Mouse (Mus musculus): ENCODE results near the gene Gm10181. TPM values are rescaled to one million over a fixed set of nuclear protein-coding genes. Genes with fewer than 3 reads are reported as not detected.

Gm10181 gene
- polyA plus RNA-seq (2014; fragmentation: Nextera tagmentation; extraction: Ambion mirVana) = not detected in 2 replicates

GRCm38 (mm10) chr9:25089122-25089521, at the start of gene Gm10181:
Gene Gm10181, plus strand, starts transcription at chr9:25089422.
- Histone ChIP-seq H3K27me3 (ENCODE audit: control insufficient read depth, insufficient read depth, low read length) (no peaks in the 10 kb centered on the region), H3K4me3 (ENCODE audit: low read length) (no peak within 1 kb of the TSS), H3K27ac (ENCODE audit: low read depth, low read length) (no peak within 1 kb of the TSS), H3K9me3 (ENCODE audit: control insufficient read depth, low read length) (no peaks in the 10 kb centered on the region), H3K4me1 (ENCODE audit: control insufficient read depth, insufficient read depth, low read length) (no peaks in the 10 kb centered on the region), H3K9ac (ENCODE audit: low read depth, low read length) (no peak within 1 kb of the TSS), H3K4me2 (replicated peaks; ENCODE audit: low read depth, low read length) (no peak within 1 kb of the TSS), H3K36me3 (ENCODE audit: control insufficient read depth, insufficient read depth, low read length) (no peaks in the 10 kb centered on the region)
- no peak for ATAC-seq (ENCODE audit: low FRiP score, low TSS enrichment)
- 80% methylated on average over 2 of the region's 2 CpGs for WGBS

- H3K4me1 ChIP-seq (ENCODE audit: control insufficient read depth, insufficient read depth, low read length) = no peaks in the 10 kb centered on the region
- ATAC-seq (ENCODE audit: low FRiP score, low TSS enrichment) = no peak
Measured at GRCm38 (mm10) chr9:25041665-25042064, 47.6 kb upstream of the Gm10181 start.

GRCm38 (mm10) chr9:25042162-25043111, 46.8 kb upstream of the Gm10181 start:
- 46% methylated on average over 15 of the region's 15 CpGs for WGBS
- no peaks in the 10 kb centered on the region for H3K36me3 ChIP-seq (ENCODE audit: control insufficient read depth, insufficient read depth, low read length)

More at GRCm38 (mm10) chr9:25041665-25042064, 47.6 kb upstream of the Gm10181 start:
- WGBS = 28% methylated on average over 6 of the region's 6 CpGs
- no peaks in the 10 kb centered on the region for H3K9me3 ChIP-seq (ENCODE audit: control insufficient read depth, low read length)
- H3K27ac ChIP-seq (ENCODE audit: low read depth, low read length) = no peak overlapping the region
- no peak overlapping the region for H3K4me3 ChIP-seq (ENCODE audit: low read length)
- no peaks in the 10 kb centered on the region for H3K36me3 ChIP-seq (ENCODE audit: control insufficient read depth, insufficient read depth, low read length)
- H3K9ac ChIP-seq (ENCODE audit: low read depth, low read length) = no peak overlapping the region
- H3K27me3 ChIP-seq (ENCODE audit: control insufficient read depth, insufficient read depth, low read length) = no peaks in the 10 kb centered on the region
- no peak overlapping the region for H3K4me2 ChIP-seq (replicated peaks; ENCODE audit: low read depth, low read length)

GRCm38 (mm10) chr9:25044325-25044724, 44.9 kb upstream of the Gm10181 start:
- WGBS = 90% methylated on average over 3 of the region's 3 CpGs
- no peak overlapping the region for H3K4me3 ChIP-seq (ENCODE audit: low read length)
- no peak for ATAC-seq (ENCODE audit: low FRiP score, low TSS enrichment)

More at GRCm38 (mm10) chr9:25042162-25043111, 46.8 kb upstream of the Gm10181 start:
- H3K9ac ChIP-seq (ENCODE audit: low read depth, low read length) = no peak overlapping the region
- H3K4me1 ChIP-seq (ENCODE audit: control insufficient read depth, insufficient read depth, low read length) = no peaks in the 10 kb centered on the region
- no peak overlapping the region for H3K4me2 ChIP-seq (replicated peaks; ENCODE audit: low read depth, low read length)
- no peak for ATAC-seq (ENCODE audit: low FRiP score, low TSS enrichment)
- H3K27me3 ChIP-seq (ENCODE audit: control insufficient read depth, insufficient read depth, low read length) = no peaks in the 10 kb centered on the region
- no peak overlapping the region for H3K27ac ChIP-seq (ENCODE audit: low read depth, low read length)
- H3K9me3 ChIP-seq (ENCODE audit: control insufficient read depth, low read length) = no peaks in the 10 kb centered on the region
- no peak overlapping the region for H3K4me3 ChIP-seq (ENCODE audit: low read length)

GRCm38 (mm10) chr9:25048289-25048688, 40.9 kb upstream of the Gm10181 start:
- Histone ChIP-seq H3K4me3 (ENCODE audit: low read length) (no peak overlapping the region), H3K27ac (ENCODE audit: low read depth, low read length) (no peak overlapping the region), H3K9me3 (ENCODE audit: control insufficient read depth, low read length) (no peaks in the 10 kb centered on the region), H3K36me3 (ENCODE audit: control insufficient read depth, insufficient read depth, low read length) (no peaks in the 10 kb centered on the region), H3K4me2 (replicated peaks; ENCODE audit: low read depth, low read length) (no peak overlapping the region; the same call in 1 of the 2 replicates), H3K4me1 (ENCODE audit: control insufficient read depth, insufficient read depth, low read length) (no peaks in the 10 kb centered on the region), H3K9ac (ENCODE audit: low read depth, low read length) (no peak overlapping the region), H3K27me3 (ENCODE audit: control insufficient read depth, insufficient read depth, low read length) (no peaks in the 10 kb centered on the region)
- ATAC-seq (ENCODE audit: low FRiP score, low TSS enrichment) = no peak
- 29% methylated on average over 2 of the region's 2 CpGs for whole genome bisulfite sequencing

More at GRCm38 (mm10) chr9:25044325-25044724, 44.9 kb upstream of the Gm10181 start:
- Histone ChIP-seq H3K9ac (ENCODE audit: low read depth, low read length) (no peak overlapping the region), H3K4me2 (replicated peaks; ENCODE audit: low read depth, low read length) (no peak overlapping the region), H3K27me3 (ENCODE audit: control insufficient read depth, insufficient read depth, low read length) (no peaks in the 10 kb centered on the region), H3K4me1 (ENCODE audit: control insufficient read depth, insufficient read depth, low read length) (no peaks in the 10 kb centered on the region), H3K36me3 (ENCODE audit: control insufficient read depth, insufficient read depth, low read length) (no peaks in the 10 kb centered on the region), H3K9me3 (ENCODE audit: control insufficient read depth, low read length) (no peaks in the 10 kb centered on the region), H3K27ac (ENCODE audit: low read depth, low read length) (no peak overlapping the region)

- no peak overlapping the region for H3K4me3 ChIP-seq (ENCODE audit: low read length)
- no peaks in the 10 kb centered on the region for H3K36me3 ChIP-seq (ENCODE audit: control insufficient read depth, insufficient read depth, low read length)
- H3K4me2 ChIP-seq (replicated peaks; ENCODE audit: low read depth, low read length) = no peak overlapping the region
- no peaks in the 10 kb centered on the region for H3K4me1 ChIP-seq (ENCODE audit: control insufficient read depth, insufficient read depth, low read length)
- WGBS = 79% methylated on average over 2 of the region's 2 CpGs
- no peak overlapping the region for H3K9ac ChIP-seq (ENCODE audit: low read depth, low read length)
- no peak for ATAC-seq (ENCODE audit: low FRiP score, low TSS enrichment)
- no peak overlapping the region for H3K27ac ChIP-seq (ENCODE audit: low read depth, low read length)
- no peaks in the 10 kb centered on the region for H3K9me3 ChIP-seq (ENCODE audit: control insufficient read depth, low read length)
- H3K27me3 ChIP-seq (ENCODE audit: control insufficient read depth, insufficient read depth, low read length) = no peaks in the 10 kb centered on the region
Measured at GRCm38 (mm10) chr9:25048940-25049339, 40.3 kb upstream of the Gm10181 start.

GRCm38 (mm10) chr9:25051901-25052300, 37.3 kb upstream of the Gm10181 start:
- ATAC-seq (ENCODE audit: low FRiP score, low TSS enrichment) = no peak
- H3K27me3 ChIP-seq (ENCODE audit: control insufficient read depth, insufficient read depth, low read length) = no peaks in the 10 kb centered on the region
- H3K4me2 ChIP-seq (replicated peaks; ENCODE audit: low read depth, low read length) = no peak overlapping the region
- WGBS = 63% methylated on average over 4 of the region's 4 CpGs
- H3K9me3 ChIP-seq (ENCODE audit: control insufficient read depth, low read length) = no peaks in the 10 kb centered on the region
- no peaks in the 10 kb centered on the region for H3K4me1 ChIP-seq (ENCODE audit: control insufficient read depth, insufficient read depth, low read length)
- H3K36me3 ChIP-seq (ENCODE audit: control insufficient read depth, insufficient read depth, low read length) = no peaks in the 10 kb centered on the region
- H3K9ac ChIP-seq (ENCODE audit: low read depth, low read length) = no peak overlapping the region
- no peak overlapping the region for H3K27ac ChIP-seq (ENCODE audit: low read depth, low read length)
- H3K4me3 ChIP-seq (ENCODE audit: low read length) = no peak overlapping the region

GRCm38 (mm10) chr9:25055650-25056376, 33.4 kb upstream of the Gm10181 start:
- no peak for ATAC-seq (ENCODE audit: low FRiP score, low TSS enrichment)
- Histone ChIP-seq H3K36me3 (ENCODE audit: control insufficient read depth, insufficient read depth, low read length) (no peaks in the 10 kb centered on the region), H3K9ac (ENCODE audit: low read depth, low read length) (no peak overlapping the region), H3K27ac (ENCODE audit: low read depth, low read length) (no peak overlapping the region), H3K4me1 (ENCODE audit: control insufficient read depth, insufficient read depth, low read length) (no peaks in the 10 kb centered on the region), H3K4me2 (replicated peaks; ENCODE audit: low read depth, low read length) (no peak overlapping the region), H3K9me3 (ENCODE audit: control insufficient read depth, low read length) (no peaks in the 10 kb centered on the region), H3K27me3 (ENCODE audit: control insufficient read depth, insufficient read depth, low read length) (no peaks in the 10 kb centered on the region), H3K4me3 (ENCODE audit: low read length) (no peak overlapping the region)

GRCm38 (mm10) chr9:25058726-25059125, 30.5 kb upstream of the Gm10181 start:
- ATAC-seq (ENCODE audit: low FRiP score, low TSS enrichment) = no peak
- H3K4me2 ChIP-seq (replicated peaks; ENCODE audit: low read depth, low read length) = no peak overlapping the region
- H3K9ac ChIP-seq (ENCODE audit: low read depth, low read length) = no peak overlapping the region
- no peaks in the 10 kb centered on the region for H3K4me1 ChIP-seq (ENCODE audit: control insufficient read depth, insufficient read depth, low read length)
- WGBS = 54% methylated on average over 2 of the region's 3 CpGs
- H3K4me3 ChIP-seq (ENCODE audit: low read length) = no peak overlapping the region
- H3K9me3 ChIP-seq (ENCODE audit: control insufficient read depth, low read length) = no peaks in the 10 kb centered on the region
- H3K27ac ChIP-seq (ENCODE audit: low read depth, low read length) = no peak overlapping the region
- H3K36me3 ChIP-seq (ENCODE audit: control insufficient read depth, insufficient read depth, low read length) = no peaks in the 10 kb centered on the region
- H3K27me3 ChIP-seq (ENCODE audit: control insufficient read depth, insufficient read depth, low read length) = no peaks in the 10 kb centered on the region
